Mouse (Mus musculus): ENCODE data around the gene Slc38a7.
"Not testable (repeated sequence)": the region's sequence is repeated elsewhere in the genome, so short reads cannot be mapped to it uniquely, and the experiment has no call there.

The Slc38a7 gene

DNA sequence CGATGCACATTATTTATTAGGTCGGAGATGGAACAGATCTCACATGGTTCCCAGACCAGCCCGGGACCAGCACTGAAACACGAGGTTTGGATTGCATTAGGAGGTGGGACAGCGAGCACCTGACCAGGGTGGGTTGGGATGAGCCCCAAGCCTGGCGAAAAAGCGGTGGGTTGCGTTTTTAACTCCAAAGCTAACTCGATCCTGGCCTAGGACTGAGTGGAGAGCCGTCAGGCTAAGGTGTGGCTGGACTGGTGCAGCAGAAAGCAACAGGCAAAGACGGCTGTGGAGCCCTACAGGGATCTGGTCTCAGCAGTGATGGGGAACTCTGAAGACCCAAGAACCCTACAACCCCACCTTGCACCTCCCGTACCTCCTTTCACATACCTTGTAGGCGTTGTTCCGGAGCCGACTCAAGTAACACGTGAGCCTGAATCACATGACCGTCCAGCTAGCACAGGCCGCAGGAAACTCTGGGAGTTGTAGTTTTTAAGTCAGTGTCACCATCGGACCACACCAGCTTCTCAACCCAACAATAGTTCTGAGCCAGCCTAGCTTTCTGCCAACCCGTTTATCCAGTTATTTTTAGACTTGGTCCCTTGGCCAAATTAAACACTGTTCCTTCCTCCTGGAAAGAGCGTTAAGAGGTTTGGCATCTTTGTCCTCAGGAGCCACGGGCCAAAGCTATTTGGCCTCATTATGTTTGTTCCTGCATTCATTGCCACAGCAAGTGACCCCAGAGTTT, at the start of gene Slc38a7:
TSS of gene Slc38a7 (minus strand) at position 438 of the 742 bp plus-strand sequence.
- peak; percentile 44 for DNase-seq (ENCODE audit: low spot score)

GRCm38 (mm10) chr8:95901864-95902263, 48.5 kb upstream of the Slc38a7 start:
- DNase-seq (ENCODE audit: low spot score), result no peak

- DNase-seq (ENCODE audit: low spot score), result no peak
Measured at GRCm38 (mm10) chr8:95893701-95894100, 40.4 kb upstream of the Slc38a7 start.

- peak; percentile 91 for DNase-seq (ENCODE audit: low spot score)
Measured at GRCm38 (mm10) chr8:95888285-95889136, 35.2 kb upstream of the Slc38a7 start, which contains the start of gene Got2. TSS of gene Got2 (minus strand) at chr8:95888547.

- peak; percentile 57 for DNase-seq (ENCODE audit: low spot score)
Measured at GRCm38 (mm10) chr8:95887578-95888284, 34.4 kb upstream of the Slc38a7 start.

- DNase-seq (ENCODE audit: low spot score), result peak; percentile 8
Measured at GRCm38 (mm10) chr8:95886647-95887577, 33.6 kb upstream of the Slc38a7 start.

DNA sequence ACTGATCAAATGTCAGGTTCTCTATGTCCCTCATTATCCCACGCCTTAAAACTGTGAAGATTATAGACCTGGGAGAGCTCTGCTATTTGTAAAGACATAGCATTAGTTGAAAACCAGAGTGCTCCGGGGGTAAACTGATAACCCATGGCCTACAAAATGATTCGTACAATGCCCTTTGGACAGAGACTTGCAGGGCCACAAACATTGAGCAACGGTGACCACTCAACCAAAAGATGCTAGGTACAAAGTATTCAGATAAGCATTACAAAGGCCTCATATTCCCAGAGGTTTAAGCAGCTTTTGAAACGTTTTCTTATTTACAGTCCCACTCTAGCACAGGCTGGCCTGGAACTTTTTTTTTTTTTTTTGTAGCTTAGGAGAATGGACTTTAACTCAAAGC, 32.6 kb upstream of the Slc38a7 start:
- no peak for DNase-seq (ENCODE audit: low spot score)

- DNase-seq (ENCODE audit: low spot score), result no peak
Measured at GRCm38 (mm10) chr8:95885271-95885841, 32.0 kb upstream of the Slc38a7 start.

DNA sequence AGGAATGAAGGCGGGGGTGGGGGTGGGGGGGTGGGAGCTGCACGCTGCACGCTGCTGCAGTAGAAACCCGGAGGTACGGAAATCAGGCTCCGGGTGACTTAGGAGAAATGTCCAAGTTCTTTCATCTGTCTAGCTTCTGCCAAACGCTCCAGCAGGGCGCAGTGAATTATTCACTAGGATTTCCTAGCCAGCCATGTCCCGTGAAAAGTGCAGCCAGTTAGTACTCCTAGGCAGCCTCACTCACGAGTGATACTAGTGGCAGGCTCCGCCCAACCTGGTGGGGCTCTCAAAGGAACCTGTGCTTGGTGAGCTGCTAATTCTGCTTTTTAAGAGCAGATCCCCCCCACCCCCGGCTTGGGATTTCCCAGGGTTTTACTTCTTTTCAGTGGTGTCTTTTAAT, 31.2 kb upstream of the Slc38a7 start:
- no peak for DNase-seq (ENCODE audit: low spot score)

DNA sequence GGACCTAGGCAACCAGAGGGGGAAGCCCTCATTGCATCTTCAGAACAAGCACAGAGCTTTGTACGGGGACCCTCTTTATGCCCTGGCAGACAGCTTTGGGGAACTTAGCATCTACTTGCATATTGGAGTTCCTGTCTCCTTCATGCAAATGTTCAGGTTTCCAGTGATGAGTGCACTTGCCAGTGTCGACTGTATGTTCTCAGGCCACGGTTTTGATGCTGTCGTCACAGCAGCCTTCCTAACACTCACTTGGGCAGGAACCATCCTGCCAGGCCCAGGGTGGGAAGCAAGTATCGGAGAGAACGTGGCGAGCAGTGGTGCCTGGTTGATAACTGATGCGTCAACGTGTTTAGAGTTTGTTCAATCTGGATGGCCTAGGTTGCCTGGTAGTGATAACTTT, 28.9 kb upstream of the Slc38a7 start:
- no peak for DNase-seq (ENCODE audit: low spot score)

GRCm38 (mm10) chr8:95881576-95881975, 28.2 kb upstream of the Slc38a7 start:
- no peak for DNase-seq (ENCODE audit: low spot score)

GRCm38 (mm10) chr8:95879823-95880222, 26.5 kb upstream of the Slc38a7 start:
- DNase-seq (ENCODE audit: low spot score), result no peak

DNA sequence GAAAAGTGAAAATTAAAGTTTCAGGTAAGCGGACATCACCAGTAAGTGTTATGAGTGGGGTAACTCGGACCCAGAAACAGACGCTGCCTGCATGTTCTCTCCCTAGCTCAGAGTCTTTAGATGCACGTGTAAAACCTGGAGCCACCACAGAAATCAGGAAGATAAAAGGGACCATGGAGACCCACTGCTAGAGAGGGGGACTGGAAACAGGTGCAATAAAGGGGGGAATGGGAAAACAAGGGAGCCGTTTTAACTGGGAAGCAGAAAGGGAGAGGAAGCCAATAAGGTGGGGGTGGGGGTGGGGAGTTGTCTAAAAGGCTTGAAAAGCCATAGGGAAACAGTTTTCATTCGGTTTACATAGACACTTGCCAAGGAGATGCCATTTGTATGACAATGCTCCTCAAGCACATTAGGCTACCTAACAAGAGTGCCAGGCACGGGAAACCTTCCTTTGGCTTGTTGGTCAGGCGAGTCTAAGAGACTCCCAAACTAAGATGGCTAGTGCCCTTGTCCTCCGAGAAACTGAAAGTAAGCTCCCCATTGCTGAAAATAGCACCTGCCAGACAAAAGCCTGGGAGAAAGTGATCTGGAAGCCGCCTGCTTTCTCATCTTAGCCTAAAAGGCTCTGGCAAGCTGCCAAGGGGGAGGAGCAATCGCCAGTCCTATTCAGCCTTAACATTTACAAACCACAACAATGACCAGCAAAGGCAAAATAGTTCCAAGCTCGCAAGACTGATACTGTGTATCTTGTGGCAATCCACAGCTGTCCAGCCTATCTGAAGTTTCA, 25.0 kb upstream of the Slc38a7 start:
- peak; percentile 46 for DNase-seq (ENCODE audit: low spot score)

- DNase-seq (ENCODE audit: low spot score), result no peak
Measured at GRCm38 (mm10) chr8:95875270-95875669, 21.9 kb upstream of the Slc38a7 start.

DNA sequence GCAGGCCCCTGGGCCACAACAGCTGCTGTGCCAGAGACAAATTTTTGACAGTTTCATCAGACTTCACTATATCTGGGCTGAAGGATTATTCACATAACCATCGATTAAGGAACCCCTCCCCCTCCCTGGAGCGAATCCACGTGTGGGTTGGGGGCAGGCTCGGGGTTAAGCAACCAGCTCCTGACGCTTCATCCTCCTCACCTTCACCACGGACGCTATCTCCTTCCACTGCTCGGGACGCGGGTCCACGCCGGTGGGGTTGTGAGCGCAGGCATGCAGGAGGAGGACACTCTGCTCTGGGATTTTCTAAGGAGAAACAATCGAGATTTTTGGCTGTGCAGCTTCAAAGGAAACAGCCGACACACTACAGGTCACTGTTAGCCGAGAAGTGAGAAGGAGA, 18.4 kb upstream of the Slc38a7 start:
- DNase-seq (ENCODE audit: low spot score), result no peak

DNA sequence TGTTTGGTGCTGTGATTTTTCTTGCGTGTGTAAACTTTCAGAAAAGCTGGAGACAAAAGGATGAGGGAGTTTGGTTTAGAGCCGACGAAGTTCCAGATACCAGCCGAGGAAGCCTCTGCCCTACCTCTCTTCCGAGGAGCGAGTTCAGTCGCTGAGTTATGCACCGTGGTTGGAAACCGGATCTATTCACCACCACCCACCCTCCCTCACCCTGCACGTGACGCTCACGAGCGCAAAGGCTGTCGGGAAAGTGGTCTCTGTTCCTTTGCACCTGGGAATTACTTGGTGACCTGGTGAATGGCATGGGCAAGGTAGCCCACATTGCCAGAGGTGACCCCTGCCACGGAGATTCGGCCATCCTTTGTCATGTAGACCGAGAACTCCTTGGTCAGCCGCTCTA, 11.5 kb upstream of the Slc38a7 start:
- DNase-seq (ENCODE audit: low spot score), result not testable (repeated sequence)

- DNase-seq (ENCODE audit: low spot score), result not testable (repeated sequence)
Measured at GRCm38 (mm10) chr8:95863761-95864440, 10.6 kb upstream of the Slc38a7 start.

DNA sequence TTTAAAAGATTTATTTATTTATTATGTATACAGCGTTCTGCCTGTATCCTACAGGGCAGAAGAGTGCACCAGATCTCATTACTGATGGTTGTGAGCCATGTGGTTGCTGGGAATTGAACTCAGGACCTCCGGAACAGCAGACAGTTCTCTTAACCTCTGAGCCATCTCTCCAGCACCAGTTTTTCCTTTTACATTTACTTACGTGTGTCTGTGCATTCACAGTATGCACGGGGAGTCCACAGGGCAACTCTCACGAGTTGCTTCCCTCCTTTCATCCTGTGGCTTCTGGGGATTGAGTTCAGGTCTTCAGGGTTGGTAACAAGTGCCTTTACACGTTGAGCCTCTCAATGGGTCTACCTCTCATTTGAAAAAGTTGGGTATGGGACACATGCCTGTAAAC, 835 bp upstream of the Slc38a7 start:
- DNase-seq (ENCODE audit: low spot score), result no peak

DNA sequence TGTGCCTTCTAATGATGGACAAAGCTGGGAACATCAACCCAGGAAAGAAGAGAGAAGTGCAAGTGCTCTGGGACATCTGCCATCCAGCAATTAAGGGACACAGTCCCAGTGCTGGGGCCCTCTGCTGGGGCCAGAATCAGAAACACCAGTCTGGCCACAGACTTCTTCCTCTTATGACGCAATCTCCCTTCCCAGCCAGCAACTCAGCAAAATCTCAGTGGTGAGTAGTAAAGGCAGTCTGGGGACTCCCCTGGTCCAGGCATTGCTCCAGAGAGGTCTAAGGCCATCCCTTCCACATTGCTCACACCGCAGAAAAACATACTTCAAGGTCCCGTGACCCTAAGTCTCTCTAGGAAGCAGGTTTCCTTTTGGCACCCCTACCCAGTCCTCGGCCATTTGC, 1.0 kb downstream of the Slc38a7 start:
- no peak for DNase-seq (ENCODE audit: low spot score)

- no peak for DNase-seq (ENCODE audit: low spot score)
Measured at GRCm38 (mm10) chr8:95850326-95850725, 3.0 kb downstream of the Slc38a7 start.

All from spleen, adult 12 weeks (tissue).